Mouse (Mus musculus): ENCODE data around the gene Olfr366. TPM values are rescaled to one million over a fixed set of nuclear protein-coding genes. Genes with fewer than 3 reads are reported as not detected.

Gene Olfr366
- not detected in 2 replicates for polyA plus RNA-seq (2015; fragmentation: Nextera tagmentation; extraction: Ambion mirVana)

GRCm38 (mm10) chr2:37211274-37211673 lies at the start of gene Olfr366:
Gene Olfr366 (plus strand): TSS chr2:37211574.

GRCm38 (mm10) chr2:37187898-37188297 lies 23.5 kb upstream of the Olfr366 start, which contains the start of gene Olfr365:
Gene Olfr365 (plus strand): TSS chr2:37188198.

Other genes starting within 250 kb of the Olfr366 start
- gene Olfr357, start 217.7 kb upstream of the Olfr366 start, polyA plus RNA-seq (2015; fragmentation: Nextera tagmentation; extraction: Ambion mirVana) = not detected in 2 replicates
- not detected in 2 replicates for gene Olfr358, start 202.2 kb upstream of the Olfr366 start, polyA plus RNA-seq (2015; fragmentation: Nextera tagmentation; extraction: Ambion mirVana)
- not detected in 2 replicates for gene Olfr360, start 145.8 kb upstream of the Olfr366 start, polyA plus RNA-seq (2015; fragmentation: Nextera tagmentation; extraction: Ambion mirVana)
- gene Olfr361, start 122.3 kb upstream of the Olfr366 start, polyA plus RNA-seq (2015; fragmentation: Nextera tagmentation; extraction: Ambion mirVana) = not detected in 2 replicates
- gene Olfr362, start 93.7 kb upstream of the Olfr366 start, polyA plus RNA-seq (2015; fragmentation: Nextera tagmentation; extraction: Ambion mirVana) = not detected in 2 replicates
- not detected in 2 replicates for gene Olfr364-ps1, start 72.3 kb upstream of the Olfr366 start, polyA plus RNA-seq (2015; fragmentation: Nextera tagmentation; extraction: Ambion mirVana)
- not detected in 2 replicates for gene Olfr365, start 23.4 kb upstream of the Olfr366 start, polyA plus RNA-seq (2015; fragmentation: Nextera tagmentation; extraction: Ambion mirVana)
- gene Olfr368, start 114.9 kb downstream of the Olfr366 start, polyA plus RNA-seq (2015; fragmentation: Nextera tagmentation; extraction: Ambion mirVana) = not detected in 2 replicates
- gene Pdcl, start 147.8 kb downstream of the Olfr366 start, polyA plus RNA-seq (2015; fragmentation: Nextera tagmentation; extraction: Ambion mirVana) = 22.4 and 25.7 TPM in 2 replicates
- gene Rc3h2, start 211.3 kb downstream of the Olfr366 start, polyA plus RNA-seq (2015; fragmentation: Nextera tagmentation; extraction: Ambion mirVana) = 7.8 and 8.8 TPM in 2 replicates
- gene Zbtb26, start 231.6 kb downstream of the Olfr366 start, polyA plus RNA-seq (2015; fragmentation: Nextera tagmentation; extraction: Ambion mirVana) = 1.9 and 2.3 TPM in 2 replicates
- 2.9 and 3.9 TPM in 2 replicates for gene Zbtb6, start 231.6 kb downstream of the Olfr366 start, polyA plus RNA-seq (2015; fragmentation: Nextera tagmentation; extraction: Ambion mirVana)
- 20.4 and 23.7 TPM in 2 replicates for gene Rabgap1, start 231.7 kb downstream of the Olfr366 start, polyA plus RNA-seq (2015; fragmentation: Nextera tagmentation; extraction: Ambion mirVana)

All from urinary bladder, postnatal 0 days (tissue).